Mouse (Mus musculus) spleen, postnatal 10 days (tissue): ENCODE results near the gene Gpld1.
A peak's percentile ranks its signal among the peaks of the same experiment; 100 is the strongest.
"Not testable (repeated sequence)": the region's sequence is repeated elsewhere in the genome, so short reads cannot be mapped to it uniquely, and the experiment has no call there.

Experiments used
- DNase-seq, 2 experiments: peaks; one replicate each; pipeline ENCODE4 v3.0.0; 2021 to 2022; ENCODE audit warnings: low spot score in 2 of 2

Gpld1 gene

DNA sequence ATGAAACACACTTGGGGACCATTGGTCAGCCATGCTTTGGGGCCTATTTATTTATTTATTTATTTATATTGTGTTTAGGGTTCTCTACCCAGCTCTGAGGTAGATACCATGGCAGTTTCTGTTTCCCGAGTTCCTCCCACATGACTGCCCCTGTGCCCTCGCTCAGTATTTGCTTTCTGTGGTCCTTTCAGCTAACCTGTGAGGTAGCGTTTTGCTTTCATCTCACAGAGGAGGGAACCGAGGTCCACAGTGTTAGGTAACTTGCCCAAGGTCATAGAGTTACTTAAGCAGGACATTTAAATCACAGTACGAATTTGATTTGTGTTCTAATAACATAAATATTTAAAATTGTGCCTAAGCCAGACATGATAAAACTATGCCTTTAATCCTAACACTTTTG is 4.2 kb downstream of the Gpld1 start:
- no peak for DNase-seq

DNA sequence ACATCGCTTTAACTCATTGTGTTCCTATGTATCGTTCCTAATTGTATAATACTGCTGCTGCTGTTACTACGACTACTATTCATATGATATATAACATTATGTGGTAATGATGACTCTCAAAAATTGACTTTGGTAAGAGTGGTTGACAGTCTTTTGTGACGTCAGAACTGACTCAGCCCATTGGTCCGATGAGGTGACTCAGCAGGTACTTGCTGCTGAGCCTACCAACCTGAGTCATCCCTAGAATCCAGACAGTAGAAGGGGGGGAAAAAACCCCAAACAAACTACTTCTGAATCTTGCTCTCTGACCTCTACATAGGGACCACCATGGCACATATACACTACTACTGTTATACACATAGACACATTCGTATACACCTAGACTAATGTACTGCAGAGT is 5.9 kb downstream of the Gpld1 start:
- DNase-seq, result no peak

DNA sequence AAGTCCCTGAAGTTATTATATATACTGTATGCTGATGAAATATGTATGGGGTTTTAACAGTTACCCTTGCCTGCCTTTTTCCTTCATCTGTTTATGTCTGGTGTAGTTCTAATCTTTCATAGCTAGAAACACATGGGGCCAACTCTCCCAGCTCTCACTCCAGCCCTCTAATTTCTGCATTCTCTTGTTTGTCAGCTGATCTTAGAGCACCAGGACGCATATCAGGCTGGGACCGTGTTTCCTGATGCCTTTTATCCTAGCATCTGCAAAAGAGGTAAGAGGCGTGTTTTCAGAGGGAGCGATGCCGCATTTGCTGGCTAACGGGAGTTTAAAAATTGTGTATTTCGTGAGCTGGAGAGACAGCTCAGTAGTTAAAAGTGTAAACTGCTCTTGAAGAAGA is 9.7 kb downstream of the Gpld1 start:
- DNase-seq, result no peak

DNA sequence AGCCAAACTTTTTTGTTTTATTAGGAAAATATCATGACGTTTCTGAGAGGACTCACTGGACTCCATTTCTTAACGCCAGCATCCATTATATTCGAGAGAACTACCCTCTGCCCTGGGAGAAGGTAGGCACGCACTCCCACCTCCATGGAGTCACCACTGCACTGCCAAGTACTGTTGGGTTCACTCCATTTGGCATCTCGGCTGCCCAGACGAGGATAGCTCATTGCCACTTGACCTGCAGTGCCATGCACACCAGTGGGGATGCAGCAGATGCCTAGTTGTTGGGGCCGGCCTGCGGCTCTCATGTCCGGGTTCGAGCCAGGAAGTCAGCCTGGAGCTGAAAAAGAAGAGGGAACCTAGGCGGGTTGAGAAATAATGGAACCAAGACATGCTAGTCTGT is 12.1 kb downstream of the Gpld1 start:
- DNase-seq, result no peak

DNA sequence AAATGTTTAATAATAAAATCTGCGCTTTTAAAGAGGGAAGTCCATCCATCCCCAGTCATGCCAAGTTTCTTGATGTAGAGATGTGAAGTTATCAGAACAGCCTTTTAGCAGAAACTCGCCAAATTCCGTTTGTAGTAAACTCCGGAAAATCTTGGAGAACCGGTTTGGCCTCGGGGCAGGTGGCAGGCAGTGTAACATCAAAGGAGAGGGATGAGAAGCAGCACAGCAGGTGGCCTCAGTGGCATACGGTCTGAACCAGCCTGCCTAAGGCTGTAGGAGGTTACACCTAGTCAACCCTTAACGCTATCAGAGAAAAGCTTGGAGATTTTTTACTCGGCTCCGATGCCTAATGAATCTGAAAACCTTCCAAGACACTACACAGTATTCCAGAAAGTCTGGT is 12.5 kb downstream of the Gpld1 start:
- DNase-seq, result no peak

DNA sequence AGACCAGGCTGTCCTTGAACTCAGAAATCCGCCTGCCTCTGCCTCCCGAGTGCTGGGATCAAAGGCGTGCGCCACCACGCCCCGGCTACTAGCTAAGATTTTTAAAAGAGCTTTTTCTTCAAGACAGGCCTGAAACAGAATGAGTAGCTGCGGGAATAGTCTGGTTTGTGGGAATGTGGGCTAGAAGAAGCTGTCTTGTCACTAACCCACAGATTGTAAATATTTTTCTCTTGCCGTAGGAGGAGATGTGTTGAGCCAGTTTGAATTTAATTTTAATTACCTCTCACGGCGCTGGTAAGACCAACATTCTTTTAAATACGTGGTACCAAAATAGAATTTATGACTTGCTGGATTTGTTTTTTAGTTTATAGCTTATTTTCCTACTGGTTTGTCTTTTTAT is 15.7 kb downstream of the Gpld1 start:
- DNase-seq, result no peak

DNA sequence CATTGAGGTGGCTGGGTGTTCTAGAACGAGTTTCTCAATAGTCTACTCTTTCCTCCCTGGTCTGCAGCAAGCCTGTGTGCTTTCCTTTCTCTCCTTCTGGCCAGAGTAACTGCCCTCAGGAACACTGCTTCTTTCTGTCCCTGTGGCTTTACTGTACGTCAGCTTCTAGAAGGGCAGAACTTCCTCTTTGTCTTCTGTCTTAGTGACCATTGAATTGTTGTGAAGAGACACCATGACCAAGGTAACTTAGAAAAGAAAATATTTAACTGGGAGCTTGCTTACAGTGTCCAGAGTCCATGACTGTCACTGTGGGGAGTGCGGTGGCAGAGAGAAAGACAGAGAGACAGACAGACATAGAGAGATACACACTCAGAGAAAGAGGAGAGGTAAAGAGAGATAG is 17.1 kb downstream of the Gpld1 start:
- no peak for DNase-seq

DNA sequence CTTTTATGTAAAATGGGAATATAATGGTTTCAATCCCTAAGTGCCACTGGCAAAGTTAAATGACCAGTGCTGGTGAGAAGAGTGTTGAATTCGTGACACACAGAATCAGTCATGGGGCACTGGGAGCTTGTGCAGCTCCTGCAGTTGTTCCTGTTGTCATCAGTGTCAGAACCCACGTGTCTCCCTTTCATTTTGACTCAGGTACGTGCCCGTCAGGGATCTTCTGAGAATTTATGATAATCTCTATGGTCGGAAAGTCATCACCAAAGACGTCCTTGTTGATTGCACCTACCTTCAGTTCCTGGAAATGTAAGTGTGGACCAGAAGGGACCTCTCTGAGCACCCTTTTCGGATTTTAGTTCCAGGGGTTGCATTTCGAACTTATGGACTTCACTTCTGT is 19.2 kb downstream of the Gpld1 start:
- no peak for DNase-seq

DNA sequence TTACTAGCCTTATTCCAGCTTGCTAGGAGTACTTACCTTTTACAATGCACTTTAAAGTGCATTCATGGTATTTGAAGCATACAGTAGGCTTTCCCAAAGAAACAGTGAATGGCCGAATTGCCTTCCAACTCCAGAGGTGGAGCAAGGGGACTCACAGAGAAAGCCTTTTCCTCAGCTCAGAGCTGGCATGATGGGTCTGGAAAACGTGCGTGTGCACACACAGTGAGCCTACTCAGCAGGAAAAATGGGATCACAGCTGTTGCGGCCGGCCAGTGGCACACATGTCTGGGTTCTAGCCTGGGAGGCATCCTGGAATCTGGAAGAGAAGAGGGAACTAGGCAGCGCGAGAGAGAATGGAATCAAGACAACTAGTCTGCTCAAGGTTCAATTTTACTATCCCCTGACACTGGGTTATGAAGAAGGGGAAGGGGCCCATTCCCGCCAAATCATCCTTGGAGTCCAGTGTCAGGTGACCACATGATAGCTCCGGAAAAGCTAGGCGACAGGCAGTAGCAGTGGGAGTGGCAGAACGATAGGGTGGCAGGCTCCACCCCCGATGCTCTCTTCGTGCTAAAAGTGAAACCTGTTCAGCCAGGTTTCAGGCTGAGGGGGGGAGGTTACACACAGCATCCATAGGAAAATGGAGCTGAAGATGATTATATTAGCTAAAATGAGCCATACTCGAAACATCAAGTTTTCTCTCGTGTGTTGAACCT is 22.3 kb downstream of the Gpld1 start:
- DNase-seq, result peak in 1 of 2 experiments; percentile 24

DNA sequence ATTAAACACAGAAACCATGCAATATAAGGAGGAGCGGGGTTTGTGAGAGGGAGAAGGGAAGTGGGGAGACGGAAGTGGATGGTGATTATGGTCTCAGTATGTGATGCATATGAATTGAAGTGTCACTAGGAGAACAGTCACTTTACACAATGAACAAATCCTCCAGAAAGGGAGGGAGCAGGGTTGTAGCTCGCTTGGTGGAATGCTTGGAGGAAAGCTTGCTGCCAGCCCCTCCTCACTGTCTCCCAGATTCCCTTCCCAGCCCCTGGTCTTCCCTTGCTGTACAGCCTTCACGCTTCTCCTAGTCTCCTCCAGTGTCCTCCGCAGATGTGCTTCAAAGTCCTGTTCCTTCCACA is 22.9 kb downstream of the Gpld1 start:
- DNase-seq, result no peak

DNA sequence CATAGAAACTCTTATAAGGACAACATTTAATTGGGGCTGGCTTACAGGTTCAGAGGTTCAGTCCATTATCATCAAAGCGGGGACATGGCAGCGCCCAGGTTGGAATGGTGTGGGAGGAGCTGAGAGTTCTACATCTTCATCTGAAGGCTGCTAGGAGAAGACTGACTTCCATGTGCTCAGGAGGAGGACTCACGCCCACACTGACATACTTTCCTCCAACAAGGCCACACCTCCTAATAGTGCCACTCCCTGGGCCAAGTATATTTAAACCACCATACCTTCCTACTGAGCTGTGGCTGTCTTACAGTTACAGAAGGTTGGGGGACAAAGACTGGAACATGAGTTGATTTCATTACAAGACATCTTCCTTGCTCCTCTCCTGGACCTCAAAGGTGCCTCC is 28.8 kb downstream of the Gpld1 start:
- not testable (repeated sequence) for DNase-seq

DNA sequence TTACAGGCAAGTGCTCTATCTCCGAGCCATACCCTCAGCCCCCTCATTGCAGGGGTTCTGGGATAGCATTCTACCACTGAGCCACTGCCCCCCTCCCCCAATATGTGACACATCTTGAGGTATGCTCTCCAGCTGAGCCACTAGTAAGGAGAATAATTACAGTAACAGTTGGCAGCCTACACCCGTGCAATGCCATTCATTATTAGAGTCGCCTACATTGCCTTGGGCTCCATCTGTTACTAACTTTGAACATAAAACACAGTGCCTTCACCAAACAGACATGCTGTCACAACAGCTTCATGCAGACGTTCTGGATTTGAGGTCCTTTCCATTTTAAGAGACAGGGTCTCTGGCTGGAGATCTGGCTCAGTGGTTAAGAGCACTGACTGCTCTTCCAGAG is 33.4 kb downstream of the Gpld1 start:
- no peak for DNase-seq

DNA sequence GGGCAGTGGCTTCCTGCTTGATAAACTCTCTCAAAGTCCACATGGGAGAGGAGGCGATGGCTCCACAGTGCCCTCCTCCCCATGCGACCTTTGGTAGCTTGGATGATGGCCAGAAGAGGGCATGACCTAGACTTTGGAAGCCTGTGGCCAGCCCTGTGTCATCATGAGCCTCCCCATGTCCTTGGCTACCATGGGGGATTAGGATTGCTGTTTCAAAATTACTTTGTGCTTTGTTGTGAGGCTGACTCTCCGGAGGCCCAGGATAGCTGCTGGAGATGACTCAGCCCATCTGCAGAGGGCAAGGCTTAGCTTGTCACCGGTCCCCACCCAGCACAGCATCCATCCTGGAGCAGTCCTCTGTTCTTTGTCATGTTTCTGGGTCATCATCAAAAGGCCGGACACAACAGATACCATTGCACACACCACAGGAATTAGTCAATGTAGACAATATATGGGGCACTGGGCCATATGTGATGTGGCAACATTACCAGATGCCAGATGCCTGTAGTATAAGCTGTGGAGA is 34.9 kb downstream of the Gpld1 start:
- no peak for DNase-seq

DNA sequence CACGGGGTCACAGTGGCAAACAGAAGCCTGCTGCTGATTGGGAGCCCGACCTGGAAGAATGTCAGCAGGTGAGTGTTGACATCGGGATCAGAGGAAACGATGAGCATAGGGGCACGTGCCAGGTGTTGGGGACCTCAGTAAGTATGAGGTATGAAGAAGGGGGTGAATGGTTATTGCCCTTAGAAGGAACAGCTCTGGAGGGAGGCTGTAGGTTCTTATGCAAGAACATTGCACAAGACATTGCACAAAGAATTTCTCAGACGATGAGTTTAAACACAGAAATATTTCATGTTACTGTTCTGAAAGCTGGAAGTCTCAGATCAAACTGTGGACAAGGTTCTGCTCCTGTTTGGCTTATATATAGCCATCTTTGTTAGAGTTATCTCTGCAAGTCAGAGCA is 38.1 kb downstream of the Gpld1 start:
- DNase-seq, result no peak

DNA sequence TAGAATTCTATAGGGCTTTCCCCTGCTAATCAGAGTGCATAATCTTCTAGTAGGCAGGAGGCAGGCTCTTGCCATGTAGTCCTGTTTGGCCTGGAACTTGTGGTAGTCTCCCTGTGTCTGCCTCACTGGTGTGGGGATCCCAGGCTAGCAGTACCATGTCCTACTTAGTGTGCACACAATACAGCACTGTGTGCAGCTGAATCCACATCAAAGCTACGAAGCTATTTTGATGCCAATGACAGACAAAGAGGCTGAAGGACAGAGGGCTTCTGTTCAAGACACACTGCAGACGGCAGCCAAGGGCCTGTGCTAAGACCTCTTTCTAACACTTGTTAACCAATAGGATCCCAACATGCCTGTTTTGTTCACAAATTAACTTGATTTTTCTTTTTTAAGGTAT is 42.5 kb downstream of the Gpld1 start:
- DNase-seq, result no peak

DNA sequence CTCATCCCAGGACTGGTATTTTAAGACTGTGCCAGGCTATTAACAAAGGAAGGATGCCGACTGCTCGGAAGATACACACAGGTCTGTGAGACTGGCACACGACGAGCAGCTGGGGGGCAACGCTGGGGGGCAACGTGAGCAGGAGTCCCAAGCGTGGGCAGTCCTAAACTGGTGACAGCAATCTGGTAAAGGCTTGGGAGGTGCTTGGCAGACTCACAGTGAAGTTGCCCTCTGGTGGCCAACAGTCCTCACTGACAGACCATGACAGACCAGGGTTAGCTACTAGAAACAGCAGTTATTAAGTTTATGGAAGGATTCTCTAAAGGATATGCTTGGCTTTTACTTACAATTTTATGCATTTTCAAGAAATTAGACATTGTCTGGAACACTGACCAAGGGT is 45.4 kb downstream of the Gpld1 start:
- DNase-seq, result peak in 1 of 2 experiments; percentile 65

DNA sequence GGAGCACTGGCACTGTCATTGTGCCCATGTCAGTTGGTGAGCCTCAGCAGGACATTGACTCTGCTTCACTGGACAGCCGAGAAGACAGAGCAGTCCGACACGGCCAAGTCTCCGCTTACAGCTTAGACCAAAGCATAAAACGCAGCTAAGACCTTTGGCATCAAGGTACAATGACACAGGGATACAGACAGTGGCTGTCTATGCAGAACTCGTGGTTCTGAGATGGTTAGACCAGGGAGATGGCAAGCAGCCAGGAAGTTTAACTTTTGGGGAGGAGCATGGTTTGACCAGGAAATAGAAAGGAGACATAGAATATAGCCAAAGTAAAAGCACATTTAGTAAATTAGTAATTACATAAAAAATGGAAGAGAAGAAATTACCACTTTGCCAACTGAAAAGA is 46.1 kb downstream of the Gpld1 start:
- DNase-seq, result no peak

DNA sequence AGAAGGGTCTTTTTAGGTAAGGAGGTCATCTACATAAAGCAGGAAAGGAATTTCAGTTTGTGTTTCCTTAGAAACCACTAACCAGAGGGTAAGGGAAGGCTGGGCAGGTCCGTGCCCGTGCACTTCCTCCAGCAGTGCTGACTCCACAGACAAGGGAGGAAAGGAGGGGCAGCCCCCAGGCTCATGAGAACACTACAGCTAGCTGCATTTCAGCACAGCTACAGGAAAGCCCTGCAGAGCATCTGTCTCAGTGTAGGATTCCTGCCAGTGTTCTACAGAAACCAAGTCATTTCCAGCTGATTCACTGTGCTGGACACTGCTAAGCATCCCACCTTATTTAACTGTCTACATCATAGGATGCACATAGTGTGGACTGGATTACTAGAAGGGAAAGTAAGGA is 50.2 kb downstream of the Gpld1 start:
- no peak for DNase-seq

DNA sequence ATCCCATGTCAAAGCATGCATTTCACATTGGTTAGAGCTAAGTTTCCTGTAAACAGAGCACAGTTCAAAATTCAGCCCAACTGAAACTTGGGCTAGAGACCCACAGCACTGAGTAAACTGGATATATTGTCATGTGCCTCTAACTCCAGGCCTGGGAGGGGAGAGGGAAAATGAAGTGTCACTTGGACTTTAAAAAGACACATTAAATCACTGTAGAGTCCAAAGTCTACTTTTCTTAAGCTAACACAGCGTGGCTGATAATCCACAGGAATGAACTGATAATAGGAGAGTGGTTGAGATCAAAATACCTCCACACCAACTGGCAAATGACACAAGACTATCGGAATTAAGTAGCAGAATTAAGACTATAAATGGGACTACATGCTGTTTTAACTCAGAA is 56.6 kb downstream of the Gpld1 start:
- no peak for DNase-seq

DNA sequence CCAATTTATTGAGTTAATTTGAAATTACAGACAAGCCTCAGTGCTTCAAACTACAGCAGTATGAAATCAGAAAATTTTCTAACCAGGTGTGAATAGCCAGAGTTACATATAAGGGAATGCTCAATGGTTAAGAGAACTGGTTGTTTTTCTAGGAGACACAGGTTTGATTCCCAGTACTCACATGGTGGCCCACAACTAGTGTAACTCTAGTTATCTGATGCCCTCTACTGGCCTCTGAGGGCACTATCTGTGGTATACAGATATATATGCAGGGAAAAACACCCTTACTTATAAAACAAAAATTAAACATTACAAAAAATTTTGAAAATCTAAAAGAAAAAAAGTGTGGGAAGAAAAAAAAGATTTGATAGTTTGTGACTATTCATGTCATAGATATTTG is 60.0 kb downstream of the Gpld1 start:
- DNase-seq, result no peak

DNA sequence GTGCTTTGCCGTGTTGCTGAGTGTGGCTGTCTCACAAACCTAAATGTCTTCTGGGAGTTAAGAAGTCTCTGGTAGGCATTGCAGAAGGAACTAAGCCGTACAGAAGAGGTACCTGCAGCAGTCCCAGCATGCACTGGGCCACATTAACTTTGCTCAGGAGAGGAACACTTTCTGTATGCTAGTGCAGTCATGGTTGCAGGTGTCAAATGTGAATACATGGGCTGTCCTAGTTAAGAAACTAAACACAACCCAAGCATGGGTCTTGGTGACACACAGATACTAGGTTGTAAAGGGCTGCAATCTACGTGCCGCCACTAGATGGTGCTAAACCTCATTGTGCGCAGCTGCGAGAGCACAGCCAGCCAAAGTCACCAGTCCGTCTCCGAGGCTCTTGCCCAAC is 64.2 kb downstream of the Gpld1 start:
- DNase-seq, result peak; percentile 34 to 70

DNA sequence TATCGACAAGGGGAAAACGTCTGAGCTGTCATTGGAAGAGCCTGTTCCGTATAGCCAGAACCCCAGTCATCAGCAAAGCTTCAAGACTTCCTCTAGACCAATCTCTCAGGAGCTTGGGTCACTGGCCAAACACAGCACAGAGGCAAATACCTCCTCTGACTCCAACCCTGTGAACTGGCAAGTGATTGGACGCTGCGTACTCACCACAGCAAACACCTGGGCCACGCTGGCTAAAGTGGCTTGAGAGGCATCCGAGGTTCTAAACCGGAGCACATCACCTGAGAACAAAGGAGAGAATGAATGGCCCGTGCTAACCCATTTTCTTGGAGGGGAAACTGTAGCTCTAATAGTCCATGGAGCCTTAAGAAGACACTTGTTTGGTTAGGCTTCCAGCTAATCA is 75.4 kb downstream of the Gpld1 start:
- DNase-seq, result peak in 1 of 2 experiments; percentile 3

DNA sequence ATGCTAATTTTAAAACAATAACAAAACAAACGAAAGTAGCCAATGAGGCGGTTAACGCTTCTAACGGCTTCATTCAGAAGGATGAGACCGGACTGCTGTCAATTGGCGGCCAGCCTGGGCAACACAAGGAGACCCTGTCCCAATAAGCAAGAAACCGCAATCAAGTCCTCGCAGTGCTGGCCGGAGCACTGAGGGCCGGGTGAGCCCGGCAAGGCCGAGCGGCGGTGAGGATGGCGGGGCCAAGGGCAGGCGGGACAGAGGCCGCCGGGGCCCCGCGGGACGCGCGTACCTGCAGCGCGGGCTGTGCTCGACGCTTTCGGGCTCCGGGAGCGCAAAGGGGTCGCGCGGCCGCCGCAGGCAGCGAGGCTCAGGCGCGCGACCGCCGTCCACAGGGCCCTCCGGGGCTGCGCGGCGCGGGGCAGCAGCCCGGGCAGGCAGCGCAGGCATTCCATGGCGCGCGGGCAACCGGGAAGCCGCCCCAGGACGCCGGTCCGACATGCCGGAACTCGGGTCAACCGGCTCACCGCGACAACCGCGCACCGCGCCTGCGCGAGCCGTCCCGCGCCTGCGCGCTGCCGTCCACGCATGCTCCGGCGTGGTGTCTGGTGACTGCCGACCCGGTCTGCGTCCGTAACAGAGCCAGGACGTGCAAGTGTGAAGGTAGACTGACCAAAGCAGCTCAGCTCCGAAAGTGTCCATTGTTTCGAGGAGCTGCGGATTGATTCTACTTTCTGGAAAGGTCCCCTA is 77.0 kb downstream of the Gpld1 start, which contains the start of gene Mrs2:
TSS of gene Mrs2 (minus strand) at position 587 of the 747 bp plus-strand sequence.
- peak; percentile 82 to 87 for DNase-seq
